In genomic region chr1:144119456-144119855, GRCm38 (mm10) we compare ENCODE assay signal across 22 mouse cellular contexts. TPM values are rescaled to one million over a fixed set of nuclear protein-coding genes. Genes with fewer than 3 reads are reported as not detected.
A peak's percentile ranks its signal among the peaks of the same experiment; 100 is the strongest.
DNase-seq lines count a peak whose midpoint lies in the region; ATAC-seq lines count a peak whose summit lies in the region.
"Had no signal": no experiment of that assay in that cellular context is flagged by ENCODE, and none has a peak within 500 bp of the region (broad histone marks: within the 10 kb centered on the region; RNA-seq: fewer than 3 reads in every experiment).

No protein-coding gene starts in this region.

- no peaks in the 10 kb centered on the region for H3K27me3 ChIP-seq in midbrain, embryonic 12.5 days
- H3K27me3 ChIP-seq in midbrain, embryonic 14.5 days (ENCODE audit: control insufficient read depth, insufficient read depth, low read length): no peaks in the 10 kb centered on the region
- H3K27me3 ChIP-seq in hindbrain, embryonic 10.5 days (ENCODE audit: insufficient read depth, poor library complexity, severe bottlenecking): no peaks in the 10 kb centered on the region
- H3K27me3 ChIP-seq: embryonic facial prominence, embryonic 13.5 days; forebrain, embryonic 12.5 days; heart, embryonic 13.5 days; hindbrain, embryonic 12.5 days had no signal

- DNase-seq in adrenal gland, postnatal 14 days: peak; percentile 5
- no peak for DNase-seq in adrenal gland, adult 18-20 months (ENCODE audit: low spot score in 2 of 2)
- peak; percentile 37 to 55 for DNase-seq in cerebellum, postnatal 25 days
- no peak for DNase-seq in midbrain, embryonic 14.5 days
- no peak for DNase-seq in hindbrain, embryonic 10.5 days (ENCODE audit: low spot score)
- DNase-seq: cerebellum, adult 9-10 months; gastrocnemius, adult 2 months; gastrocnemius, postnatal 25 days; heart, postnatal 36 days; kidney, adult 8-10 months had no signal

- no peak overlapping the region for H3K27ac ChIP-seq in midbrain, embryonic 12.5 days (replicated peaks)
- H3K27ac ChIP-seq in midbrain, embryonic 14.5 days (replicated peaks; ENCODE audit: low read depth, low read length): no peak overlapping the region
- H3K27ac ChIP-seq in hindbrain, embryonic 10.5 days: no peak overlapping the region
- H3K27ac ChIP-seq: embryonic facial prominence, embryonic 13.5 days; forebrain, embryonic 12.5 days; gastrocnemius, adult 2 months; heart, embryonic 13.5 days; hindbrain, embryonic 12.5 days had no signal

- no peaks in the 10 kb centered on the region for H3K9me3 ChIP-seq in midbrain, embryonic 12.5 days
- H3K9me3 ChIP-seq in midbrain, embryonic 14.5 days (ENCODE audit: control insufficient read depth, low read length): no peaks in the 10 kb centered on the region
- no peaks in the 10 kb centered on the region for H3K9me3 ChIP-seq in hindbrain, embryonic 10.5 days
- H3K9me3 ChIP-seq: embryonic facial prominence, embryonic 13.5 days; forebrain, embryonic 12.5 days; heart, embryonic 13.5 days; hindbrain, embryonic 12.5 days had no signal

- no peak for ATAC-seq in cerebellum, adult (ENCODE audit: insufficient number of reproducible peaks, low FRiP score, low TSS enrichment)
- 0 out of 2 replicates have a peak, but pooled peaks have one; percentile 52 for ATAC-seq in midbrain, embryonic 12.5 days (ENCODE audit: low FRiP score, low read depth)
- no peak for ATAC-seq in midbrain, embryonic 14.5 days (ENCODE audit: low FRiP score, low TSS enrichment)
- ATAC-seq: activated CD4-positive, CD25-positive, alpha-beta regulatory T cell, adult 4 months; hindbrain, embryonic 16.5 days; inflammation-experienced regulatory T-cells, adult 6 months; intestine, postnatal 0 days had no signal

- H3K4me1 ChIP-seq in midbrain, embryonic 12.5 days: no peaks in the 10 kb centered on the region
- no peaks in the 10 kb centered on the region for H3K4me1 ChIP-seq in midbrain, embryonic 14.5 days (ENCODE audit: control insufficient read depth, insufficient read depth, low read length)
- no peaks in the 10 kb centered on the region for H3K4me1 ChIP-seq in hindbrain, embryonic 10.5 days (replicated peaks)
- H3K4me1 ChIP-seq: forebrain, embryonic 12.5 days; heart, embryonic 13.5 days; hindbrain, embryonic 12.5 days had no signal

- 31% methylated on average over 2 of the region's 2 CpGs for WGBS in midbrain, embryonic 12.5 days
- 15% methylated on average over 2 of the region's 2 CpGs for WGBS in midbrain, embryonic 14.5 days
- 46% methylated on average over 2 of the region's 2 CpGs for WGBS in hindbrain, embryonic 10.5 days

- no peak overlapping the region for H3K9ac ChIP-seq in midbrain, embryonic 12.5 days (replicated peaks)
- H3K9ac ChIP-seq in midbrain, embryonic 14.5 days (replicated peaks; ENCODE audit: low read length): no peak overlapping the region
- H3K9ac ChIP-seq: embryonic facial prominence, embryonic 13.5 days; forebrain, embryonic 12.5 days; heart, embryonic 13.5 days; hindbrain, embryonic 12.5 days had no signal

- no peaks in the 10 kb centered on the region for H3K36me3 ChIP-seq in midbrain, embryonic 12.5 days
- no peaks in the 10 kb centered on the region for H3K36me3 ChIP-seq in midbrain, embryonic 14.5 days (ENCODE audit: control insufficient read depth, insufficient read depth, low read length)
- H3K36me3 ChIP-seq in hindbrain, embryonic 10.5 days: no peaks in the 10 kb centered on the region
- H3K36me3 ChIP-seq: embryonic facial prominence, embryonic 13.5 days; forebrain, embryonic 12.5 days; heart, embryonic 13.5 days; hindbrain, embryonic 12.5 days had no signal

- H3K4me3 ChIP-seq in midbrain, embryonic 12.5 days: no peak overlapping the region
- no peak overlapping the region for H3K4me3 ChIP-seq in midbrain, embryonic 14.5 days (replicated peaks; ENCODE audit: low read depth, low read length)
- H3K4me3 ChIP-seq in hindbrain, embryonic 10.5 days: no peak overlapping the region
- H3K4me3 ChIP-seq: embryonic facial prominence, embryonic 13.5 days; forebrain, embryonic 12.5 days; gastrocnemius, adult 2 months; heart, embryonic 13.5 days; hindbrain, embryonic 12.5 days had no signal

- no peak overlapping the region for H3K4me2 ChIP-seq in midbrain, embryonic 12.5 days (replicated peaks)
- no peak overlapping the region for H3K4me2 ChIP-seq in midbrain, embryonic 14.5 days (ENCODE audit: low read length)
- H3K4me2 ChIP-seq: embryonic facial prominence, embryonic 13.5 days; forebrain, embryonic 12.5 days; heart, embryonic 13.5 days; hindbrain, embryonic 12.5 days had no signal

RNA-seq across cellular contexts. Expression of gene Rgs13, which starts 57.7 kb away (rescaled TPM):
- not detected in 2 replicates for total RNA-seq in adrenal gland, postnatal 14 days (2021)
- total RNA-seq in adrenal gland, adult 18-20 months (2021): not detected
- 2.3 and 6.2 TPM in 2 replicates for polyA plus RNA-seq in midbrain, embryonic 12.5 days (2016; fragmentation: Nextera tagmentation; extraction: Ambion mirVana)
- 1.4 and 1.6 TPM in 2 replicates for polyA plus RNA-seq in midbrain, embryonic 14.5 days (2014; fragmentation: Nextera tagmentation; extraction: Ambion mirVana)
- polyA plus RNA-seq in hindbrain, embryonic 10.5 days (2016; fragmentation: Nextera tagmentation; extraction: Ambion mirVana): 0.61 and 1.1 TPM in 2 replicates
- total RNA-seq: gastrocnemius, adult 2 months; granulocyte monocyte progenitor cell, adult 5-6 weeks; heart, postnatal 36 days had no signal
- polyA plus RNA-seq: heart, embryonic 13.5 days; kidney, embryonic 16.5 days had no signal

Comparison
In these comparisons a context has a peak if more than half of its experiments do, and no peak if none do; other contexts are left out.
1. DNase-seq: peak in adrenal gland, postnatal 14 days (single experiment) and cerebellum, postnatal 25 days (2 of 2); none in adrenal gland, adult 18-20 months (0 of 2), midbrain, embryonic 14.5 days (single experiment) and hindbrain, embryonic 10.5 days (single experiment).